Mouse (Mus musculus) thymus, adult 2 months (tissue): Measurements from ENCODE around the gene Spem1. TPM values are rescaled to one million over a fixed set of nuclear protein-coding genes. Genes with fewer than 3 reads are reported as not detected.

ENCODE experiments used
- DNase-seq: peaks from one replicate; pipeline ENCODE4 v3.0.0; 2021
- H3K27ac ChIP-seq: fragments of 200-500 bp; 2 replicates; pipeline ENCODE4 v1.5.1; 2012; ENCODE audit warnings: low read length, control low read depth; ENCODE audit not compliant: control insufficient read depth, insufficient read depth
- H3K27me3 ChIP-seq: fragments of 200-500 bp; 2 replicates; pipeline ENCODE4 v1.6.1; 2012; ENCODE audit warnings: mild to moderate bottlenecking, low read length, moderate library complexity, mixed read lengths; ENCODE audit not compliant: control insufficient read depth, insufficient read depth
- H3K36me3 ChIP-seq: fragments of 200-500 bp; 2 replicates; pipeline ENCODE4 v1.6.1; 2012; ENCODE audit warnings: mild to moderate bottlenecking, low read length, moderate library complexity; ENCODE audit not compliant: control insufficient read depth, insufficient read depth
- H3K4me1 ChIP-seq: fragments of 200-500 bp; replicated peaks from 2 replicates; pipeline ENCODE4 v1.6.1; 2012; ENCODE audit warnings: low read length; ENCODE audit not compliant: control insufficient read depth, insufficient read depth
- H3K4me3 ChIP-seq: fragments of 200-500 bp; 2 replicates; pipeline ENCODE4 v1.5.1; 2012; ENCODE audit warnings: mild to moderate bottlenecking, low read length, control low read depth, moderate library complexity; ENCODE audit not compliant: control insufficient read depth, insufficient read depth
- CTCF ChIP-seq: fragments of 200-500 bp; IDR thresholded peaks from 2 replicates; pipeline ENCODE4 v1.5.1; 2012; ENCODE audit warnings: mild to moderate bottlenecking, control low read depth, low read length, moderate library complexity, borderline replicate concordance; ENCODE audit not compliant: control insufficient read depth, poor library complexity, insufficient read depth; ENCODE audit errors: extremely low read depth
- POLR2A ChIP-seq: fragments of 200-500 bp; IDR thresholded peaks from 2 replicates; pipeline ENCODE4 v1.6.1; 2012; ENCODE audit warnings: mild to moderate bottlenecking, low read length, control low read depth, moderate library complexity; ENCODE audit not compliant: control insufficient read depth, poor library complexity, insufficient read depth; ENCODE audit errors: extremely low read depth
- whole genome bisulfite sequencing: fragments of 180-500 bp; shearing (Covaris S2); methylation state at CpG from one replicate; pipeline ENCODE4 v1.1.7; 2018; 5-methylcytosine and 5-hydroxymethylcytosine counted together
- polyA plus RNA-seq: library from polyadenylated mRNA; depleted of rRNA; stranded (reverse); fragments of >200 nt; gene quantifications from 2 replicates; pipeline ENCODE4 v1.2.3, GENCODE M21; 2012; rRNA removed

The Spem1 gene
- polyA plus RNA-seq, 1 experiment, result 0.61 TPM

DNA sequence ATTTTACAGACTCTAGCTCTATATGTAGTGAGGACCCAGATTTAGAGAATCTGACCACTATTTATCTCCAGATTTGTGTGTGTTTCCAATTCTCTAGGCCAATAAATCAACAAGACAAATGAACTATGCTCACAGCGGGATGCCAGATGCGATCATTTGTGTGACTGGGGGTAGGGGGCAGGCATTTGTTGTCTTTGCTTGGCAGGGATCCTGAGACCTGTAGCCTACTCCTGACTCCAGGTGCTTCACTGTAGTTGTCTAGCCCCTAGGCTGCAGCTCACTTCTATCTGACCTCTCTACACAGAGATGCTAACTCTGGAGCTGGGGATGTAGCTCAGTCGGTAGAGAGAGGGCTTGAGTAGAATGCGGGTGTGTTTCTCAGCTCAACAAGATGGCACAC is 40.2 kb downstream of the Spem1 start:
- DNase-seq, result no peak
- Histone ChIP-seq H3K27ac (no peak overlapping the region), H3K4me3 (no peak overlapping the region), H3K27me3 (no peaks in the 10 kb centered on the region), H3K4me1 (no peaks in the 10 kb centered on the region), H3K36me3 (no peaks in the 10 kb centered on the region)
- 93% methylated on average over 4 of the region's 4 CpGs for WGBS
- no peak for TF ChIP-seq CTCF
- TF ChIP-seq POLR2A, result no peak

DNA sequence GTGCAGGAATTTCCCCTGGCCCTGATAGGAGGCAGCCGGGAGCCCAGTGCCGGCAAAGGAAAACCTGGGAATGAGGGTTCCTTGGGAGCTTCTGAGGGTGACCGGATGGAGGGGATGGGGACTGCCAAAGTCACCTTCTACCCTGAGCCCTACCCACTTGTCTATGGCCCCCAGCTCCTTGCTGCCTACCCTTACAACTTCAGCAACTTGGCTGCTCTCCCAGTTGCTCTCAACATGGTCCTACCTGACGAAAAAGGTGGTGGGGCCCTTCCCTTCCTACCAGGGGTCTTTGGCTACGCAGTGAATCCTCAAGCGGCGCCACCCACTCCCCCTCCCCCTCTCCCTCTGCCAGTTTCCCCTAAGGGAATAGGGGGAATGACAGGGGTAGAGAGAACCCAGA is 43.0 kb downstream of the Spem1 start:
- Histone ChIP-seq H3K27me3 (no peaks in the 10 kb centered on the region), H3K27ac (no peak overlapping the region), H3K36me3 (no peaks in the 10 kb centered on the region), H3K4me1 (no peaks in the 10 kb centered on the region), H3K4me3 (no peak overlapping the region)
- no peak for DNase-seq
- WGBS, result 91% methylated on average over 7 of the region's 7 CpGs
- TF ChIP-seq CTCF (no peak), POLR2A (no peak)

DNA sequence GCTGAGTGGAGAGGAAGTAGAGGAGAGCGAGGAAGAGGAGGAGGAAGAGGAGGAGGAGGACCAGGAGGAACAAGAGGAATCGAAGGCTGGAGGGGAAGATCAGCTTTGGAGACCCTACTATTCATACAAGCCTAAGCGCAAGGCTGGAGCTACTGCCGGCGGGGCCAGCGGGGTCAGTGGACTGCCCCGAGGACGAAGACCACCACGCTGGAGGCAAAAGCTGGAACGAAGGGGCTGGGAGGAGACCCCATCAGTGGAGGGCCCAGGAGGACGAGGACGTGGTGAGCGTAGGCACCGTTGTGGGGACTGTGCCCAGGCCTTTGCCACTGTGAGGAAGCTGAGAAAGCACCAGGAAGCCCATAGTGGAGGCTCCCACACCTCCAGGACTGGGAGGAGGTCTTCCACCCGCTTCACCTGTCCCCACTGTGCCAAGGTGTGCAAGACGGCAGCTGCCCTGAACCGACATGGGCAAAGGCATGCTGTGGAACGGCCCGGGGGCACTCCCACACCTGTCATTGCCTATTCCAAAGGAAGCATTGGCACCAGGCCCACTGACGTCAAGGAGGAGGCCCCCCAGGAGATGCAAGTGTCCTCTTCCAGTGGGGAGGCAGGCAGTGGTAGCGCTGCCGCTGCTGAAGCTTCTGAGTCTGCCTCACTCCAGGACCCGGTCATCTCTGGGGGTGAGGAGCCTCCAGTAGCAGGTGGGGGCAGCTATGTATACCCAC is 43.6 kb downstream of the Spem1 start:
- DNase-seq, result no peak
- Histone ChIP-seq H3K4me3 (no peak overlapping the region), H3K27me3 (no peaks in the 10 kb centered on the region), H3K4me1 (no peaks in the 10 kb centered on the region), H3K27ac (no peak overlapping the region), H3K36me3 (no peaks in the 10 kb centered on the region)
- TF ChIP-seq POLR2A, result no peak
- TF ChIP-seq CTCF, result no peak
- 83% methylated on average over 23 of the region's 23 CpGs for WGBS

DNA sequence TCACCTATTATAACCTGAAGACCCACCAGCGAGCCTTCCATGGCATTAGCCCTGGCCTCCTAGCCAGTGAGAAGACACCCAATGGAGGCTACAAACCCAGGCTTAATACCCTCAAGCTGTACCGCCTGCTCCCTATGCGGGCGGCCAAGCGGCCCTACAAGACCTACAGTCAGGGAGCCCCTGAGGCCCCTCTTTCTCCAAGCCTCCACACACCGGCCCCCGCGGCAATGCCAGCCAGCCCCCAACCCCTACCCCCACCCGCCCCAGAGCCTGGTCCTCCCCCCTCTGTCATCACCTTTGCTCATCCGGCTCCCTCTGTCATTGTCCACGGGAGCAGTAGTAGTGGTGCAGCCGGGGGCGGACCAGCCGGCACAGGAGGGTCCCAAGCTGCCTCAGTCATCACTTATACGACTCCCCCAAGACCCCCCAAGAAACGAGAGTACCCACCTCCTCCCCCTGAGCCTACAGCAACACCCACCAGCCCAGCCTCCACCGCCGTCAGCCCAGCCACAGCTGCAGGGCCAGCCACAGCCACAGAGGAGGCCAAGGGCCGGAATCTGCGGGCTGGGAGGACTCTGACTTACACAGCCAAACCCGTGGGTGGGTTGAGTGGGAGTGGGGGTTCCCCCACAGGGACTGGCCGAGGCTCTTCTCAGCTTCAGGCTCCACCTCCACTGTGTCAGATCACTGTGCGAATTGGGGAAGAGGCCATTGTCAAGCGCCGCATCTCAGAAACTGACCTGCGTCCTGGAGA is 44.3 kb downstream of the Spem1 start:
- Histone ChIP-seq H3K4me3 (no peak overlapping the region), H3K27me3 (no peaks in the 10 kb centered on the region), H3K36me3 (no peaks in the 10 kb centered on the region), H3K4me1 (no peaks in the 10 kb centered on the region), H3K27ac (no peak overlapping the region)
- no peak for DNase-seq
- 73% methylated on average over 26 of the region's 26 CpGs for WGBS
- TF ChIP-seq CTCF (no peak), POLR2A (no peak)

DNA sequence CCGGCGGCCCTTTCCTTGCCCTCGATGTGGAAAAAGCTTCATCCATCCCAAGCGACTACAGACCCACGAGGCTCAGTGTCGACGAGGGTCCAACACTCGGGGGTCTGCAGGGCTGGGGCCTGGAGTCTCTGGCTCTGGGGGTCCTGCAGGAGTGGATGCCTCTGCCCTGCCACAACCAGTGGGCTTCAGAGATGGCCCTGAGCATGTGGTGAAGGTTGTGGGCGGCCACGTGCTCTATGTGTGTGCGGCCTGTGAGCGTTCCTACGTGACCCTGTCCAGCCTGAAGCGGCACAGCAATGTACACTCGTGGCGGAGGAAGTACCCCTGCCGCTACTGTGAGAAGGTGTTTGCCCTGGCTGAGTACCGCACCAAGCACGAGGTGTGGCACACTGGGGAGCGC is 45.5 kb downstream of the Spem1 start:
- DNase-seq, result no peak
- 94% methylated on average over 20 of the region's 20 CpGs for WGBS

DNA sequence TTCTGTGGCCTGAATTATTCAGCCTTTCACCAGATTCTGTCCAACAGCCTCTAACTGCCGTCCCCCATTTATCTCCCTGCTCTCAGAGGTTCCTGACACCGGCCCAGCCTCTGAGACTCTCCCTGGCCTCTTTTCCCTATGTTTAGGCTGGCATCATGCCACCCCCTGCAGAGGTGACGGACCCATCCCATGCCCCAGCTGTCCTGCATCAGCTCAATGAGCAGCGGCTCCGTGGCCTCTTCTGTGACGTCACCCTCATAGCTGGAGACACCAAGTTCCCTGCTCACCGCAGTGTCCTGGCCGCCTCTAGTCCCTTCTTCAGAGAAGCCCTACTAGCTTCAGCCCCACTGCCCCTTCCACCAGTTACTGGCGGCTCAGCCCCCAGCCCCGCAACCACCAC is 46.3 kb downstream of the Spem1 start:
- H3K4me1 ChIP-seq, result no peaks in the 10 kb centered on the region
- H3K36me3 ChIP-seq, result no peaks in the 10 kb centered on the region
- 97% methylated on average over 10 of the region's 10 CpGs for WGBS
- DNase-seq, result no peak
- H3K27me3 ChIP-seq, result no peaks in the 10 kb centered on the region
- H3K4me3 ChIP-seq, result no peak overlapping the region
- H3K27ac ChIP-seq, result no peak overlapping the region
- TF ChIP-seq POLR2A (no peak), CTCF (no peak)

More for the DNA sequence above, 45.5 kb downstream of the Spem1 start:
- no peak overlapping the region for H3K4me3 ChIP-seq
- no peaks in the 10 kb centered on the region for H3K4me1 ChIP-seq
- H3K27ac ChIP-seq, result no peak overlapping the region
- no peaks in the 10 kb centered on the region for H3K36me3 ChIP-seq
- no peak for TF ChIP-seq POLR2A
- no peaks in the 10 kb centered on the region for H3K27me3 ChIP-seq

DNA sequence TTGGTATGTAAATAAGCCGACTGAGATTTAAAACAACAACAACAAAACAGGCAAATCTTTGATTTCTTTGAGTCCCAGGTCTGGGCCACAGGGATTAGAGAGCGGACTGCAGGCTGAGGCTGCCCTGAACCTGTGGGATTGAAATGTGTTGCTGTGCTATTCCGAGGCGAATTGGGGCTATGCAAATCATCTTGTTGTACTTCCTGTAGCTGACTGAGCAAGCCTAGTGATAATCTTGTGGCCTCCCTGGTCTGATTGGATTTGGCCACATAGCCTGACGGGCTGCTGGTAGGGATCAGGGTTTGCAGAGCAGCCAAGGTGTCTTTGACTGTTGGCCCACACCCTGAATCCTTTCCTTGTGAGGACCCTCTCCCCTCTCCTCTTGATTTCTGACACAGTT is 47.0 kb downstream of the Spem1 start:
- no peak overlapping the region for H3K27ac ChIP-seq
- no peaks in the 10 kb centered on the region for H3K36me3 ChIP-seq
- no peaks in the 10 kb centered on the region for H3K27me3 ChIP-seq
- TF ChIP-seq CTCF (no peak), POLR2A (no peak)
- 74% methylated on average over 5 of the region's 5 CpGs for WGBS
- no peaks in the 10 kb centered on the region for H3K4me1 ChIP-seq
- DNase-seq, result no peak
- no peak overlapping the region for H3K4me3 ChIP-seq

Other genes starting within 250 kb of the Spem1 start
- gene Wrap53, start 241.9 kb downstream of the Spem1 start, polyA plus RNA-seq, result 41.2 and 48.5 TPM in 2 replicates
- 266 and 303 TPM in 2 replicates for gene Trp53, start 241.8 kb downstream of the Spem1 start, polyA plus RNA-seq
- gene Atp1b2, start 216.2 kb downstream of the Spem1 start, polyA plus RNA-seq, result 3.4 and 4.2 TPM in 2 replicates
- not detected in 2 replicates for gene Shbg, start 204.3 kb downstream of the Spem1 start, polyA plus RNA-seq
- gene Sat2, start 200.2 kb downstream of the Spem1 start, polyA plus RNA-seq, result 0.67 and 0.73 TPM in 2 replicates
- 94.1 and 96.0 TPM in 2 replicates for gene Fxr2, start 189.2 kb downstream of the Spem1 start, polyA plus RNA-seq
- gene Sox15, start 166.9 kb downstream of the Spem1 start, polyA plus RNA-seq, result 0.24 and 0.52 TPM in 2 replicates
- 174 and 178 TPM in 2 replicates for gene Mpdu1, start 159.5 kb downstream of the Spem1 start, polyA plus RNA-seq
- gene Cd68, start 156.0 kb downstream of the Spem1 start, polyA plus RNA-seq, result 101 and 117 TPM in 2 replicates
- 669 and 722 TPM in 2 replicates for gene Eif4a1, start 149.8 kb downstream of the Spem1 start, polyA plus RNA-seq
- gene Senp3, start 140.1 kb downstream of the Spem1 start, polyA plus RNA-seq, result 83.3 and 89.1 TPM in 2 replicates
- 2.2 and 3.0 TPM in 2 replicates for gene Tnfsf13, start 136.4 kb downstream of the Spem1 start, polyA plus RNA-seq
- gene Tnfsf12, start 126.3 kb downstream of the Spem1 start, polyA plus RNA-seq, result 12.2 and 16.3 TPM in 2 replicates
- gene Tnfsfm13, start 126.1 kb downstream of the Spem1 start, polyA plus RNA-seq, result 2.7 and 3.4 TPM in 2 replicates
- 113 and 125 TPM in 2 replicates for gene Polr2a, start 63.5 kb downstream of the Spem1 start, polyA plus RNA-seq
- 0.08 and 0.29 TPM in 2 replicates for gene Slc35g3, start 60.2 kb downstream of the Spem1 start, polyA plus RNA-seq
- gene Zbtb4, start 56.3 kb downstream of the Spem1 start, polyA plus RNA-seq, result 32.2 and 35.6 TPM in 2 replicates
- 12.9 and 15.7 TPM in 2 replicates for gene Chrnb1, start 26.2 kb downstream of the Spem1 start, polyA plus RNA-seq
- gene Fgf11, start 20.3 kb downstream of the Spem1 start, polyA plus RNA-seq, result 1.7 and 2.4 TPM in 2 replicates
- 4.7 and 5.1 TPM in 2 replicates for gene Tmem102, start 16.6 kb downstream of the Spem1 start, polyA plus RNA-seq
- gene Gm39566, start 6.9 kb downstream of the Spem1 start, polyA plus RNA-seq, result 0.05 TPM in 1 of 2 replicates, not detected in the other
- 0.22 TPM in 1 of 2 replicates, not detected in the other for gene Spem2, start 3.7 kb downstream of the Spem1 start, polyA plus RNA-seq
- gene Nlgn2, start 15.6 kb upstream of the Spem1 start, polyA plus RNA-seq, result 14.4 and 15.3 TPM in 2 replicates
- 160 and 224 TPM in 2 replicates for gene Tmem256, start 16.3 kb upstream of the Spem1 start, polyA plus RNA-seq
- gene Plscr3, start 24.2 kb upstream of the Spem1 start, polyA plus RNA-seq, result 132 and 142 TPM in 2 replicates
- 2.6 and 3.1 TPM in 2 replicates for gene Tnk1, start 36.5 kb upstream of the Spem1 start, polyA plus RNA-seq
- gene Tmem95, start 55.8 kb upstream of the Spem1 start, polyA plus RNA-seq, result not detected in 2 replicates
- gene Kctd11, start 59.2 kb upstream of the Spem1 start, polyA plus RNA-seq, result 6.2 and 8.0 TPM in 2 replicates
- 405 and 462 TPM in 2 replicates for gene Acap1, start 73.4 kb upstream of the Spem1 start, polyA plus RNA-seq
- gene 2810408A11Rik, start 78.8 kb upstream of the Spem1 start, polyA plus RNA-seq, result 7.1 and 10.2 TPM in 2 replicates
- gene Neurl4, start 78.9 kb upstream of the Spem1 start, polyA plus RNA-seq, result 85.3 and 90.7 TPM in 2 replicates
- gene Gps2, start 91.7 kb upstream of the Spem1 start, polyA plus RNA-seq, result 236 and 272 TPM in 2 replicates
- gene Eif5a, start 99.8 kb upstream of the Spem1 start, polyA plus RNA-seq, result 618 and 719 TPM in 2 replicates
- gene Ybx2, start 113.6 kb upstream of the Spem1 start, polyA plus RNA-seq, result 20.0 and 49.6 TPM in 2 replicates
- 36.3 and 58.9 TPM in 2 replicates for gene Slc2a4, start 126.0 kb upstream of the Spem1 start, polyA plus RNA-seq
- 6.0 and 6.5 TPM in 2 replicates for gene Cldn7, start 142.6 kb upstream of the Spem1 start, polyA plus RNA-seq
- gene Ctdnep1, start 159.0 kb upstream of the Spem1 start, polyA plus RNA-seq, result 133 and 148 TPM in 2 replicates
- gene Elp5, start 160.3 kb upstream of the Spem1 start, polyA plus RNA-seq, result 69.4 and 75.3 TPM in 2 replicates
- gene Gabarap, start 169.0 kb upstream of the Spem1 start, polyA plus RNA-seq, result 270 and 395 TPM in 2 replicates
- 36.5 and 43.4 TPM in 2 replicates for gene Phf23, start 173.6 kb upstream of the Spem1 start, polyA plus RNA-seq
- gene Dvl2, start 178.4 kb upstream of the Spem1 start, polyA plus RNA-seq, result 52.4 and 55.7 TPM in 2 replicates
- 88.5 and 110 TPM in 2 replicates for gene Acadvl, start 193.2 kb upstream of the Spem1 start, polyA plus RNA-seq
- 71.7 and 72.1 TPM in 2 replicates for gene Dlg4, start 194.8 kb upstream of the Spem1 start, polyA plus RNA-seq
- gene Asgr1, start 231.9 kb upstream of the Spem1 start, polyA plus RNA-seq, result 1.3 TPM in 1 of 2 replicates, not detected in the other